Mouse (Mus musculus) hindbrain, postnatal 0 days (tissue): ENCODE data around the gene Igfbp6. TPM values are rescaled to one million over a fixed set of nuclear protein-coding genes. Genes with fewer than 3 reads are reported as not detected.
"Not testable (repeated sequence)": the region's sequence is repeated elsewhere in the genome, so short reads cannot be mapped to it uniquely, and the experiment has no call there.

Experiments
- ATAC-seq: fragments of 200-750 bp; cut with Nextera tagmentation; 2 replicates; pipeline ENCODE4 v1.8.0; 2017; ENCODE audit warnings: mild to moderate bottlenecking, moderate TSS enrichment, moderate library complexity
- DNase-seq: peaks from one replicate; pipeline ENCODE4 v3.0.0-alpha.2; 2015; ENCODE audit warnings: low spot score
- H3K27ac ChIP-seq: fragments of 300-500 bp; sonication (generic); 2 replicates; pipeline ENCODE4 v1.5.1; 2014; ENCODE audit warnings: mild to moderate bottlenecking
- H3K27me3 ChIP-seq: fragments of 300-500 bp; sonication (generic); 2 replicates; pipeline ENCODE4 v1.6.1; 2014; ENCODE audit warnings: low read length, mixed read lengths; ENCODE audit not compliant: insufficient read depth
- H3K36me3 ChIP-seq: fragments of 300-500 bp; sonication (generic); 2 replicates; pipeline ENCODE4 v1.6.1; 2014; ENCODE audit warnings: low read length, mixed read lengths; ENCODE audit not compliant: insufficient read depth
- H3K4me1 ChIP-seq: fragments of 300-500 bp; sonication (generic); 2 replicates; pipeline ENCODE4 v1.6.1; 2014; ENCODE audit warnings: antibody characterized with exemption, low read length, mixed read lengths; ENCODE audit not compliant: insufficient read depth
- H3K4me2 ChIP-seq: fragments of 300-500 bp; sonication (generic); 2 replicates; pipeline ENCODE4 v1.6.1; 2014; ENCODE audit warnings: low read depth, mild to moderate bottlenecking, low read length, moderate library complexity, mixed read lengths
- H3K4me3 ChIP-seq: fragments of 300-500 bp; sonication (generic); 2 replicates; pipeline ENCODE4 v1.5.1; 2014; ENCODE audit warnings: low read length
- H3K9ac ChIP-seq: fragments of 300-500 bp; sonication (generic); replicated peaks from 2 replicates; pipeline ENCODE4 v1.6.1; 2014; ENCODE audit warnings: mild to moderate bottlenecking, low read length, moderate library complexity, mixed read lengths
- H3K9me3 ChIP-seq: fragments of 300-500 bp; sonication (generic); 2 replicates; pipeline ENCODE4 v1.6.1; 2016; ENCODE audit warnings: low read length, mixed read lengths
- CTCF ChIP-seq: IDR thresholded peaks from 2 replicates; pipeline ENCODE4 v1.5.1; 2016; ENCODE audit warnings: antibody characterized with exemption, control low read depth, low read depth
- WGBS: fragments of 180-500 bp; shearing (Covaris S2); extraction: QIAGEN DNeasy Blood & Tissue Kit; methylation state at CpG from one replicate; pipeline ENCODE4 v1.1.7; 2014; 5-methylcytosine and 5-hydroxymethylcytosine counted together
- polyA plus RNA-seq: library from polyadenylated mRNA; unstranded; fragments of >200 nt; fragmentation: Nextera tagmentation; extraction: Ambion mirVana; gene quantifications from 2 replicates; pipeline ENCODE4 v1.2.1, GENCODE M21; 2015
- total RNA-seq: library from RNA; depleted of rRNA; stranded (reverse); fragments of >200 nt; gene quantifications from 2 replicates; pipeline ENCODE4 v1.2.3, GENCODE M21; 2014

Igfbp6 gene
- total and polyA plus RNA-seq, 2 experiments from 2014 or later = 11.5 to 12.8 TPM

DNA sequence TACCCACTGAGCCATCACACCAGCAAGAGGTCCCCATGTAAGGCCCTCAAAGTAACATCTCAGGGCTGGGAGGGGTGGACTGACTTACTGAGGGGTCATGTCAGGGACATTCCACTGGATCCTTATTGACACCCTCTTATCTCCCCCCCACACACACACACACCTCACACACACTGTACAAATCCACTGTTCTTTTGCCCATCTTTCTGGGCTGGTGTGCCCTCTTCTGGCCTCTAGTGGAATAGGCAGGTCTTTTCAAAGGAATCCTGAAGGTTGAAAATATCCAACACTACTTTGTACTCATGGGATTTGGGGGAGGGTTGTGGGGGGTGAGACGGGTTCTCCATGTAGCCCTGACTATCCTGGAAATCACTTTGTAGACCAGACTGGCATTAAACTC, 2.7 kb downstream of the Igfbp6 start:
- no peaks in the 10 kb centered on the region for H3K9me3 ChIP-seq
- H3K27me3 ChIP-seq = peaks cover 4% of the 10 kb centered on the region; the same call in 1 of the 2 replicates
- 3% methylated on average over 1 of the region's 1 CpGs for WGBS
- H3K4me2 ChIP-seq = no peak overlapping the region
- DNase-seq (peak; percentile 62), ATAC-seq (0 out of 2 replicates have a peak, but pooled peaks have one; percentile 55)
- TF ChIP-seq CTCF = peak; percentile 87
- H3K36me3 ChIP-seq = no peaks in the 10 kb centered on the region
- H3K4me1 ChIP-seq = no peaks in the 10 kb centered on the region
- no peak overlapping the region for H3K27ac ChIP-seq
- no peak overlapping the region for H3K4me3 ChIP-seq
- no peak overlapping the region for H3K9ac ChIP-seq

DNA sequence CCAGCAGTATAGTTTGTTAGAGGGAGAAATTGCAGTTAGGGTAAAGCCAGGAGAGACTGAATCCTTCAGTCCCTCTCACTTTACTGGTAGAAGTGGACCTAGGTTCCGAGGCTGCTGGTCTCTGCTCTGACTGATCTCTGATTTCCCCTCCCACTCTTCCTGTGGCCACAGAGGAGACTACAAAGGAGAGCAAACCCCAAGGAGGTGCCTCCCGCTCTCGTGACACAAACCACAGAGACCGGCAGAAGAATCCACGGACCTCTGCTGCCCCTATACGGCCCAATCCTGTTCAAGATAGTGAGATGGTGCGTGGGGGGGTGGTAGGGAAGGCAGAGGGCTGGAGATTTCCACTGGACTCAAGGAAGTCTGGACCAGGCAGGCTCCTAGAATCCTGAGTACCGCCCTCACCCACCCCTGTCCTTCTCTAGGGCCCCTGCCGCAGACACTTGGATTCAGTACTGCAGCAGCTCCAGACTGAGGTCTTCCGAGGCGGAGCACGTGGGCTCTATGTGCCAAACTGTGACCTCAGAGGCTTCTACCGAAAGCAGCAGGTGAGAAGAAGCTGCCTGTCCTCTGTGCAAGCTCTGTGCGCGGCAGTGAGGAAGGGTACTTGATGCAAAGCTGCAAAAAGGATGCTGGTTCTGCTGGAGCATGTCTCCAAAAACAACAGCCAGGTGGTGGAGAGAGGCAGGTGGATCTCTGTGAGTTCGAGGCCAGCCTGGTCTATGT, 3.7 kb downstream of the Igfbp6 start:
- ATAC-seq = no peak

DNA sequence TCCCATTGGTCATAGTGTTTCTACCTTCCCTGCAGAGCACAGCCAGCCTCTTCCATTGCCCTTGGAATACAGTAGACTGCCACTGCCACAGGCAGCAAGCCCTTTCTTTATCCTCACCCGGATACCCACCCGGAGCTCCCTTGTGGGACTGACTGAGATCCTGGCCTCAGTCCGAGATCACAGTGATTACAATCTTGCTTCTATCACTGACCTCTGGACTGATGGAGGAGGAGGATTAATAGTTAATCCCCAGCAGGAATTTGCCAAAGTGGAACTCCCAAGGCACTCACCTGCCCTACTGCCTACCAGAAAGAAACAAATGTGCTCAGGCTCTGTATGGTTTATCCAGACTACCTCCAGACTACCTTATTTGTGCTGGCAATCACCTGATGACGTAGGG, 5.4 kb downstream of the Igfbp6 start:
- no peaks in the 10 kb centered on the region for H3K36me3 ChIP-seq
- peaks cover 4% of the 10 kb centered on the region; the same call in 1 of the 2 replicates for H3K27me3 ChIP-seq
- no peak overlapping the region for H3K4me2 ChIP-seq
- DNase-seq = no peak
- no peak for TF ChIP-seq CTCF
- H3K4me1 ChIP-seq = no peaks in the 10 kb centered on the region
- WGBS = 69% methylated on average over 4 of the region's 4 CpGs
- H3K9ac ChIP-seq = no peak overlapping the region
- H3K9me3 ChIP-seq = no peaks in the 10 kb centered on the region
- ATAC-seq = no peak
- no peak overlapping the region for H3K27ac ChIP-seq
- no peak overlapping the region for H3K4me3 ChIP-seq

More for the DNA sequence above, 3.7 kb downstream of the Igfbp6 start:
- Histone ChIP-seq H3K9ac (no peak overlapping the region), H3K4me1 (no peaks in the 10 kb centered on the region), H3K27me3 (peaks cover 4% of the 10 kb centered on the region; the same call in 1 of the 2 replicates), H3K27ac (no peak overlapping the region), H3K36me3 (no peaks in the 10 kb centered on the region), H3K4me3 (no peak overlapping the region), H3K9me3 (no peaks in the 10 kb centered on the region), H3K4me2 (no peak overlapping the region)
- TF ChIP-seq CTCF = no peak
- 66% methylated on average over 16 of the region's 16 CpGs for WGBS
- DNase-seq = no peak

DNA sequence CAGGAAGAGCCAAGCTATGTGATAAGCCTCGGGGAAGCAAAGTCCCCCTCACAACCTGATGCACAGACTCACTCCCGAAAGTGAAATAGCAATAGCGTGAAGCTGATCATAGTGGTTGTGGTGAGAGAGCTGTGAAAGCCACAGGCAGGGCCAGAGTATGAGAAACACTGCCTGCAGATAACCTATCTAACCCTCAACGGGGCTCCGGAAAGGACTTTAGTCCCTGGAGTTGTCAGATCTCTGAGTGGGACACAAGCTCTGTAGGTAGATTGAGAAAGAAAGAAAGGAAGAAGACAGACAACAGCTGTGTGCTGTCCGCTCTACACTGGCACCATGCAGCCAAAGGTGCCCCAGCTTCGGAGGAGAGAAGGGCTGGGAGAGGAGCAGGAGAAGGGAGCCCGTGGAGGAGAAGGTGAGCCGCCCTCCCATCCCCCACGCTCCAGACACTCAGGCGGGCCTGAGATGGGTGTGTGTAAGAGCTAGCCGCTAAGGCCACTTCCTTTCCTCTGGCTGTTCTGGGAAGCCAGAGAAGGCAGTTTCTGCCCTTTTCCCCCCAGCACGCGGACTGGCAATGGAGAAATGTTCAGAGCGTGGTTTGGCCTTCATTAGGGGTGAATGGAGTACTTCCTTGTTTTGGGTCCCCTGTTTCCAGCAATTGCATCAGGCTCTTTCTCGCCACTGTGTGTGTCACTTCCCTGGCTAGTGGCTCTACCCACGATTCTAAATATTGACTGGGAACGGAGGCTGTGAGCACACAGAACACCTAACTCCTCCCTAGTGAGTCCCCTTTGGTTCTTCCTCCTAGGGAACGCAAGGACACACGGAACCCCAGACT, 6.4 kb downstream of the Igfbp6 start, which contains the start of gene Soat2:
Gene Soat2, plus strand, starts transcription at position 226 of the 835 bp plus-strand sequence.
- Histone ChIP-seq H3K9ac (no peak within 1 kb of the TSS), H3K4me3 (no peak within 1 kb of the TSS), H3K36me3 (no peaks in the 10 kb centered on the region), H3K9me3 (no peaks in the 10 kb centered on the region), H3K4me2 (no peak within 1 kb of the TSS), H3K27ac (no peak within 1 kb of the TSS), H3K27me3 (peaks cover 4% of the 10 kb centered on the region; the same call in 1 of the 2 replicates), H3K4me1 (no peaks in the 10 kb centered on the region)
- DNase-seq (no peak), ATAC-seq (no peak)
- TF ChIP-seq CTCF = no peak
- 62% methylated on average over 20 of the region's 20 CpGs for WGBS

DNA sequence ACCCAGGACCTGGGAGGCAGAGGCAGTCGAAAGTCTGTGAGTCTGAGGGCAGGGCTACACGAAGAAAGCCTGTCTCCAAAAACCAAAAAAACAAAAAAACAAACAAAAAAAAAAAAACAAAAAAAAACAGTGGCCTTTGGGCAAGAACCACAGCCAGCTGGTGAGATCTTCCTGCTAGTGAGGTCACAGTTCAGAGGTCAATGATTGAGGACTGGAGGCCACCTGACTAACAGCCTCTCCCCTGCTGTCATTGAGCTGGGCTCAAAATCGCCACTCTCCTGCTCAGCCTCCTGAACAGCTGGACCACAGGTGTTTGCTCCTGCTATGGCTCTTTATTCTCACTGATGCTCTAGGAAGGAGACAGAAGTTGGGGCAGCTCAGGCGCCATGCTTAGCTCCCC, 8.5 kb downstream of the Igfbp6 start:
- ATAC-seq = no peak
- TF ChIP-seq CTCF = no peak
- H3K4me3 ChIP-seq = no peak overlapping the region
- no peak overlapping the region for H3K4me2 ChIP-seq
- no peak overlapping the region for H3K27ac ChIP-seq
- 0 out of 2 replicates have a peak, but pooled peaks cover 4% of the 10 kb centered on the region for H3K4me1 ChIP-seq
- H3K9ac ChIP-seq = no peak overlapping the region
- WGBS = 24% methylated on average over 4 of the region's 4 CpGs
- no peaks in the 10 kb centered on the region for H3K36me3 ChIP-seq
- H3K9me3 ChIP-seq = no peaks in the 10 kb centered on the region
- H3K27me3 ChIP-seq = no peaks in the 10 kb centered on the region
- DNase-seq = no peak

DNA sequence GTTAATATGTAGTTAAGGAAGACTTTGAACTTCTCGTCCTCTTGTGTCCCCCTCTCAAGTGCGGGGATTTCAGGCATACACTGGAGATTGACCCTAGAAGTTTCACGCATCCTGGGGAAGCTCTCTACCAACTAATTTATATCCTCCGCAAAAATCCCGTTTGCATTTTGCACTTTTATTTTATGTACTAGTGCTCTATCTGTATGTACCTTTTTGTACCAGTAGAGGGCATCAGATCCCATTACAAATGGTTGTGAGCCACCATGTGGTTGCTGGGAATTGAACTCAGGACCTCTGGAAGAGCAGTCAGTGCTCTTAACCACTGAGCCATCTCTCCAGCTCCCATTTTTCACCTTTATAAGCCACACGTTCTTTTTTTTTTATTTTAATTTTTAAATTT, 10.8 kb downstream of the Igfbp6 start:
- not testable (repeated sequence) for H3K27ac ChIP-seq, H3K9ac ChIP-seq, ATAC-seq, H3K36me3 ChIP-seq, H3K27me3 ChIP-seq, H3K4me2 ChIP-seq, H3K9me3 ChIP-seq, H3K4me1 ChIP-seq, H3K4me3 ChIP-seq, DNase-seq
- 95% methylated on average over 6 of the region's 6 CpGs for WGBS

DNA sequence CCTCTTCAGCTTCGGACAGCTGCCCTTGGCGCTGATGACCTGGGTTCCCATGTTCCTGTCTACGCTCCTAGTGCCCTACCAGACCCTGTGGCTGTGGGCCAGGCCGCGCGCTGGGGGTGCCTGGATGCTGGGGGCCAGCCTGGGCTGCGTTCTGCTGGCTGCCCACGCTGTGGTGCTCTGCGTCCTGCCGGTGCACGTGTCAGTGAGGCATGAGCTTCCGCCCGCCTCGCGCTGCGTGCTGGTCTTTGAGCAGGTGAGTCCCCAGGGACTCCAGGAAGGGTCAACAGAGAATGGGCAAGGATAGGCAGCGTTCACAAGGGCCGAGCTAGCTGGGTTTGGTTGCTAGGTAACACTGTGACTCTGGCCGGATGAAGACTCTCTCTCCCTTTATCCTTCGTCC, 12.7 kb downstream of the Igfbp6 start:
- DNase-seq (peak; percentile 46), ATAC-seq (peak; percentile 64)
- Histone ChIP-seq H3K9ac (no peak overlapping the region), H3K27ac (no peak overlapping the region), H3K4me1 (0 out of 2 replicates have a peak, but pooled peaks cover 4% of the 10 kb centered on the region), H3K36me3 (no peaks in the 10 kb centered on the region), H3K4me2 (no peak overlapping the region), H3K27me3 (no peaks in the 10 kb centered on the region), H3K9me3 (no peaks in the 10 kb centered on the region), H3K4me3 (no peak overlapping the region)
- TF ChIP-seq CTCF = no peak
- 19% methylated on average over 20 of the region's 20 CpGs for WGBS
